Mouse (Mus musculus) retina, adult 2 months (tissue): Measurements from ENCODE around the gene Acot7.

Source experiments
- DNase-seq: peaks from one replicate; pipeline ENCODE4 v3.0.0-alpha.2; 2012; ENCODE audit warnings: low read depth, low spot score

The Acot7 gene

DNA sequence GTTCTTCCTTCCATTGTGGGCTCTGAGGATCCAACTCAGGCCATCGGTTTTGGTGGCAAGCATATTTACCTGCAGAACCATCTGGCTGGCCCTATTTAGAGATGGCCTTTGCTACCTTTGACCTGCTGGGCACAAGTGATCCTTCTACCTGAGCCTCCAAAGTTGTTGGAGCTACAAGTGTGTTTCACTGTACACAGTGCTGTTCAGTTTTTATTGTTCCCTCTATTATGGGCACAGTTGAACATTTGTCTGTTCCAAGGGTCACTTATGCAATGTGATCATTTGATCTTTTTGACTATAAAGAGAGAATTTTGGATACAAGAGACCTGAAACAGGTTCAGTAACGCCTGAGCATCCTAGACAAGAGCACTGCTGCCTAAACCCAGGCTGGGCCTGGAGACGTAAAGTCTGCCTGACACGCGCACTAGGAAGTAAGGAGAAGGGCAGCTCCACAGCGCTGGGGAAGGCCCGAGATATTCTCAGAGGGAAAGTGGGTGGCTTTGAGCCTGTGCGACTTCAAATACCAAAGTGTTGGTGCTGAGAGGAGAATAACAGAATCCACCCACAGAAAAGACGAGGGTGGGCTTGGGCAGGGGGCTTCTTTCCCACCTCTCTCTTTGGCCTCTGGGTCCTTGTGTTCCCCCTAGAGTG, 65.4 kb downstream of the Acot7 start:
- no peak for DNase-seq

DNA sequence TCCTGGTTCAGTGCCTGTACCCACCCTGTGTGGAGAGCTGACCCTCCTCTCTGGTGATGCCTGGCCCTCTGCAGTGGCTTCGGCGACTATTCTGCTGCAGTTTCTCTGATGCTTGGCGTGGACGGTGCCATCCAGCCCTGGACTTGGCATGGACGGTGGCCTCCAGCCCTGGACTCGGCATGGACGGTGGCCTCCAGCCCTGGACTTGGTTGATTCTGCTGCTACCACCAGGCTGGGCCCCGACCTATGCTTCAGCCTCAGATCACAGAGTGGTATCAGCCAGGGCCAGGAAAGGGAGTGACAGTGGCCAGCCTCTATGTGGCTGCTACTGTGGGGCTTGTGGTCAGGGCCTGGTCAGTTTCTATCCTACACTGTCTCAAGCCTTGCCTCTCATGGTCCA, 66.0 kb downstream of the Acot7 start:
- DNase-seq, result no peak

DNA sequence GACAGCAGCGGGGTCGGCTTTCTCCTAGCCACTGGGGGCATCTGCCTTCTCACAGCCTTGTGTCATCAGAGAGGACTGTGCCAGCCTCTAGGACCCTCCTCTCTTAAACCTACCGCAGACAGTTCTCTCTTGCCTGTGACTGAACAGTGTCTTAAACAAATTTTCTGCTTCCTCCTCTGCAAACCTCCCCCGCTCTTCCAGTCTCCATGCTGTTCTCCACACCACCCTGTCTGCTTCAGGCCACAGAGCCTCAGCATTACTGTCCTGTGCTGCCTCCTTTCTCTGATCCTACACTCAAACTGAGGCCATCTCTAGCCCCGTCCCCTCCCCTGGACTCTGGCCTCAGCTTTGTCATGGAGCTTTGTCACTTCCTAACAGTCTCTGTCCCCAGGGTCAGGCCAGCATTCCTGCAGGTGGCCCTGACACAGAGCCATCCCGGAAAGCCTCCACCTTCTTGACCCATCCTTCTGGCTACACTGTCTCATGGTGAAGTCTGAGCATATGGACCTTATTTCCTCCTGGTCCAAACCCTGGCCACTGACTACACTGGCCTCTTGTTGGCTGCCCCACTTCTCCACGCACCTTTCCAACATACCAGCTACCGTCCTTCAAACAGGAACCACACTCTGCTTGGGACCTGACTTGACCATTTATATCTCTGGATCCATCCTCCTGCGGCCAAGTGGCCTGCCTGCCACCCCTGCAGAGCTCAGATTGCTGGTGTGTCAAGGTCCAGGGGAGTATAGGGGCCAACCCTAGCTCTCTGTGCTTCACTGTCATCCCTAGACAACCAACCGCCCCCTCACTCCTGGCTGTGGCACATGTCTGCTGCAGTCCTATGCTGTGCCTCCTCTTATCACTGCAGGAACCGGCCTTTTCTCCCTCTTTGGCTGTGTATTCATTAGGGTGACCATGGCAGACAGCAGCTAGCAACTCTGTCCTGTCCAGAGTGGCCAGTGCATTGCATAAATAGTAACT, 66.9 kb downstream of the Acot7 start:
- DNase-seq, result no peak

DNA sequence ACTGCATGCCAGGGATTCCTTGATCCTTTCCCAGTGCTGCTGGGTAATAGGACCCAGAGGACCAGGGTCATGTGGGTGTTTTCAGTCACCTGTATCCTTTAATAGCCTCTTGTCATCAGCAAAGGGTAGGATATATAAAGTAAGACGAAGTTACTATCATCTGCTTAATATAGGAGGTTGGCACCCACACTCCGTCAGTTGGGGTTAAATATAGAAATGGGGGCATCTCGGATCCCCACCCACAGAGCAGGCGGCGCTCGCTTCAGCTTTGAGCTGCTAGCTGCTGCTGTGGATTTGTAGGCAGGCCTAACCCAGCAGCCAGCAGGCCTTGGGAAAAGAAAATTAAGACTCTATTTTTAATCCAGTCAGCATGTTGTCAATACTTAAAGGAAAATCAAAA, 68.1 kb downstream of the Acot7 start:
- peak; percentile 23 for DNase-seq

DNA sequence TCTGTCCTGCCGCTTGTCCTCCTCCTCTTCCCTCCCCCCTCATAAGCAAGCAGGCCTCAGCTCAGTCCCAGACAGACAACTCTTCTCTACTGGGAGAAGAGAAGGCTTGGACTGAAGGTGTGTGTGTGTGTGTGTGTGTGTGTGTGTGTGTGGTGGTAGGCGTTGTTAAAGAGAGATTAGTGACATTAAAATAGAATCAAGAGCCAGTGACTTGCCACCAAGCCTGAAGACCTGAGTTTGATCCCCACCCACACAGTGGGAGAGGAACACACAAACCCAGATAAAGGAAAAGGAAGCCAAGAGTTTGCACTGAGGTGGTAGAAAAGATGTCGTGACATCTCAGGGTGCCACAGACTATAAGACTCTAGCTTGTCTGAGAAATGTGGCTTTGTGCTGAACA, 69.3 kb downstream of the Acot7 start:
- no peak for DNase-seq

DNA sequence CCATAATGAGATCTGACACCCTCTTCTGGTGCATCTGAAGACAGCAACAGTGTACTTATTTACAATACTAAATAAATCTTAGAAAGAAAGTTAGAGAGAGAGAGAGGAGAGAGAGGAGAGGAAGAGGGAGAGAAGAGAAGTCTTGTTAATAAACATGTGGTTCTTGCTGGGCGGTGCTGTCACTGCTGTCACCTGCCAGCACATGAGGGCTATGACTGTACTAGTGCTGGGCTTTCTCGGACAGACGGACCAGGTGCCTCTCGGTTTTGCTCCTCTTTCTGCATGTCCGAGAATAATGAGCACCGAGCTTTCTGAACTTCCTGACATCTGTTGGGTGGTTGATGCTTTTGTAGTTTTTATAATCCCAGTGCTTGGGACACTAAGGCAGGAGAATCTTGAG, 72.7 kb downstream of the Acot7 start:
- DNase-seq, result no peak

DNA sequence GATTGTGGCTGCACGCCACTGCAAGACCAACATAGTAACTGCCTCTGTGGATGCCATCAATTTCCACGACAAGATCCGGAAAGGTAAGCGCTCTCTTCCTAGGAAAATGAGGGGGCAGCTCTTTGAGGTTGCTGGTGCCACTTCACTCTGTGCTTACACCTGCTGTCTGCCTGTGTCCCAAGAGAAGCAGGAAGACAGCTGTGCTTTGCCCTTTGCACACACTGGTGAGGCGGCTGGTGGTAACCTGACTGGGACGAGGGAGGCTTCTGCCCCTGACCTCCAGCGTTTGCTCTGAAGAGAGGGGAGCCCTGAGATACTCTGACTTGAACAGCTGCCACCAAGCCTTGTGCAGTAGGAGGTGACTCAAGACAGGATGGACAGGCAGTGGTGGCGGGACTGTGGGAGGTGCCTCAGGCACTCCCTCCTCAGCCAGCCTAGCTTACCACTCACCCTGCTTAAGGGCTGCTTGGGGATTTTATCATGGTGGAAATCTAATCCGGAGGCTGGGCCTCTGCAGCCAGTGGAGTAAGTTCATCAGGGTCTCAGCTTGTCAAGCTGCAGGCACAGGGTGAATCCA, 75.3 kb downstream of the Acot7 start:
- no peak for DNase-seq

DNA sequence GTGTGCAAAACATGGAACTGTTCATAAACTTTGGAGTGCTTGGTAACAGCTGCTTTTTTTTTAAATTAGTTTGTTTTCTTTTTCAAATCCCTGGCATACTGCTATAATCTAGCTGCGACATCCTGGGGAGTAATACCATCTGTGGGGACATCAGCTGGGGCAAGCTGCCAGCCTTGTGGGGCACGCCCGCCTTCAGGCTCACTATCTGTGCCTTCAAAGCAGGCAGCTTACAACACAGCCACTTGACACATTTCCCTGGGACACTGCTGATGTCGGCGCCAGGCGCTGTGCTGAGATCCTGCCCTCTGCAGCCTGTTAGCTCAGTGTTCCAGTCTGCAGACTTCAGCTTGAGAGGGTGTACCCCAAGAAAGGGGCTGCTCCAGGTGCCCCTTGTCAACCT, 79.1 kb downstream of the Acot7 start:
- no peak for DNase-seq

DNA sequence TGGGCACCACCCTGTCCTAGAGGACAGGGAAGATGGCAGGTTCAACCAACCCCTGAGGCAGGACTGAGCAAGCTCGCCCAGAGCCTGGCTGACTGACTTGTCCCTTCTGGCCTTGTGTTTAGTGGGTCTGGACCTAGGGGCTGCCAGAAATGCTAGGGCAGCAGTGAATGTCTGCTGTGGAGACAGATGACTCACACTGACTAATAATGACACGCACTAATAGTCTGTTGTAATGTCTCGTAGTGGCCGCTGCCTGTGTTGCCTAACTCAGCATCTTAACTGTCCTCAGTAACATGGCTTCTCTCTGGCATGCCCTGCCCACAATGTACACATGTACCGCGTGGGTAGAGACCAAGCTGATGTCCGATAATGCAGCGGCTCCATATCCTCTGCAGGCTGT, 82.5 kb downstream of the Acot7 start:
- DNase-seq, result no peak

DNA sequence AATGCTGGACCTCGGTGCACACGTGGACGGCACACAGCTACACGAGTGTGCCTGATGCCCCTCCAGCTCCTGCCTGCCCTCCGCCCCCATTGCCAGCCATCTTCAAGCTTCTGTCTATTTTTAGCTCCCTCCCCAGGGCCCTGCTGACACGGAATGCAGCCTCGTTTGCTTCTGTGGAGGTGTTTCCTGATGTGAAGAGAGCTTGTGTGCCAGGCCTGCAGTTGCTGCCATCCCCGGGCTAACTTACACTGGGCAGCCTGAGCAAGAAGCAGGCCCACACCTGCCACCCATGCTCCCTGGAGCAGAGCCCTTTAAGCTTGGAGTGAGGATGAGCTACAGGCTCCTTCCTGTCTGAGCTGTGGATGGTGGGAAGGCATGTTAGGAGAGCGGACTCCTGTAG, 84.3 kb downstream of the Acot7 start:
- DNase-seq, result no peak

DNA sequence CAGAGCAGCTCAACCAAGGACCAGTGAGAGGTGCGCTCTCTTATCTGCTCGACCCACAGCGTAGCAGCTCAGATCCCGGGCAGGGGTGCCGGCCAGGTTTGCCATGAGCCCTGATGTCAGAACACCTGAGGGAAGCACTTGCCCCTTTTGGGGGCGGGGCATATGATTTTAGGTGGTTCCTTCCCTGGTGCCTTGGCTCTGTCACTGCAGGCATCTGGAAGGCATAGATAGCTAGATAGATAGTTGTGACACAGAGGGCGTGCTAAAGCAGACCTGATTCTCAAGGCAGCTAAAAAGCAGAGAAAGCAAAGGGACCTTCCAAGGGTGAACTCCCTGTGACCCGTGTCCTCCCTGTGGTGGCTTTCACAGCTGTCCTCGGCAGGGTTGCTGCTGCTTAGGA, 85.2 kb downstream of the Acot7 start:
- DNase-seq, result no peak

DNA sequence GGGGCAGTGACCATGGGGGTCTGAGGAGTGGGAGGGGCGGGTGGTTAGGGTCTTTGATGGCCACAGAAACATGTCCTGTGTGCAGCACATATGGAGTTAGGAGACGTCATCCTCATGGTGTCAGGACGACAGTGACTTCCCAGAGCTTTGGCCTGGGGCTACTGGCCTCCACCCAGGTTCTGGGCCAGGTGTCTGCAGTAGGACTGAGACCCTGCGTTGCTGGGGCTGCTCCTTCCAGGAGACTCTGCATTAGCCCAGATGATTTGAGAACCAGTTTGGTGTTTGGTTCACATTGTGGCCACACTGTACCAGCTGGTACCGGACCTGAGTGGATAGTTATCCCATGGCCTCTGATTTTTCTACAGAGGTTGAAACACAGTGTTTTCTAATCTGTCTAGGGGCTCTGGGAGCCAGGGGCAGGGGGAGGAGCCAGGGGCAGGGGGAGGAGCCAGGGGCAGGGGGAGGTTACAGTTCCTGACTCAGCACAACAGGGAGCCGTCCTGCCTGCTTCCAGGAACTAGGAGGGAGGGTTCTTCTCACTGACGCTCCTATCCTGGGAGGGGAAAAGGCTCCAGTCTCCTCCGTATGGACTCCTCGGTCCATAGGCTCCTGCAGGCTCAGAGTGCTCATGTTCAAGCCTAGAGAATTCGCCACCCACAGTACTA, 85.7 kb downstream of the Acot7 start:
- no peak for DNase-seq

DNA sequence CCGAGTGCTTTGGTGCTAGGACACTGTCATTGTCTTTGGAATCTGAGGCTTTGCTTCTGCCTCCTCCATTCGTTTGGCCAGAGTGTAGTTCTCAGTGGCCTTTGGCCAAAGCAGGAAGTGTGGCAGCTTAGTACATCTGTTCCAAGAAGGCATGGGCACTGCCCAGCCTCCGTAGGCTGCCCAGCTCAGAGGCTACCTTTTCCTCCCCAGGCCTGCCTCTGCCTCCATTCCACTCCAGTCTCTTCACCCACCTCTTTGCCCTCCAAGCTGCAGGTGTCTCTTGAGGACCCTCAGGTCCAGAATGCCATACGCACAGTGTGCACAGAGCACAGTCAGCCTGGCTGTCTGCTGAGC, 86.2 kb downstream of the Acot7 start:
- DNase-seq, result no peak

DNA sequence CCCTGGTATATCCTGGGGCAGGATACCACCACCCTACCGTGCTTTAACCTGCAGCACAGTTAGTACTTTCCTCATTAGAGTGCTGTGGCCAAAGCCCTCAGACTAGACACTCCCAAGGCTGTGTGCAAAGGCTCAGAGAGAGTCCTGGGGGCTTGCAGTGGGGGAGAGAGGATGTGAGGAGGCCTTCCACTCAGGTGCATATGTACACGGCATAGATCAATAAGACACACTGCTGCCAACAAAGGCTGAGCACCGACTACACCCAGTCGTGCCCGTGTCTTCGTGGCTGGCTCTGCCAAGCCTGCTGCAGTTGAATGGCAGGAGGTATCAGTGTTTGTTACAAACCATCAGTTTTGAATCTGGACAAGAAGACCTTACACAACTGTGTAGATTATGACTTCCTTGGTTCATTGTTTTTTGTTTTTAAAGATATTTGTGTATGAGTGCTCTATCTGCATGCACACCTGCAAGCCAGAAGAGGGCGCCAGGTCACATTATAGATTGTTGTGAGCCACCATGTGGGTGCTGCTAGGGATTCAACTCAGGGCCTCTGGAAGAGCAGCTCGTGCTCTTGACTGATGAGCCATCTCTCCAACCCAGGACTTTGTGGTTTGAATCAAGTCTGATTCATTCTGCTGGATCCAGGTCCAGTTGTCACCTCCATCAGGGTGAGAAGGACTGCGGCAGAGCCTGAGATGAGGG, 87.1 kb downstream of the Acot7 start:
- DNase-seq, result no peak

DNA sequence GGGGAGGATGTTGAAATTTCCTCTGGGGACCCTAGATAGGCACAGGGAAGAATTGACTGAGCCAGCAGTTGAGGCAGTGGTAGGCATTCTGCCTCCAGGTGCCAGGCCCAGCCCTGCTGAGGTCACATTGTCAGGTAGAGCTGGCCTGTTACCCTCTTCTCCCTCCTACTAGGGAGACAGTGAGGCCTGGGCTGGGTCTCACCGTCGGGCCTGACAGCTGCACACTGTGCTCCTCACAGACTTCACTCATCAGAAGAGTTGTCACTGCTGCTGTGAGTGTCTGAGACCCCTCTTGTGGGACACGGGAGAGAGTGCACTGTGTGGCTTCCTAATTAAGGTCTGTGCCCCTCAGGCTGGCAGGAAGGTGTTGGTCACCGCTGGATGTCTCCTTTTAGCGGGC, 87.9 kb downstream of the Acot7 start:
- DNase-seq, result no peak

DNA sequence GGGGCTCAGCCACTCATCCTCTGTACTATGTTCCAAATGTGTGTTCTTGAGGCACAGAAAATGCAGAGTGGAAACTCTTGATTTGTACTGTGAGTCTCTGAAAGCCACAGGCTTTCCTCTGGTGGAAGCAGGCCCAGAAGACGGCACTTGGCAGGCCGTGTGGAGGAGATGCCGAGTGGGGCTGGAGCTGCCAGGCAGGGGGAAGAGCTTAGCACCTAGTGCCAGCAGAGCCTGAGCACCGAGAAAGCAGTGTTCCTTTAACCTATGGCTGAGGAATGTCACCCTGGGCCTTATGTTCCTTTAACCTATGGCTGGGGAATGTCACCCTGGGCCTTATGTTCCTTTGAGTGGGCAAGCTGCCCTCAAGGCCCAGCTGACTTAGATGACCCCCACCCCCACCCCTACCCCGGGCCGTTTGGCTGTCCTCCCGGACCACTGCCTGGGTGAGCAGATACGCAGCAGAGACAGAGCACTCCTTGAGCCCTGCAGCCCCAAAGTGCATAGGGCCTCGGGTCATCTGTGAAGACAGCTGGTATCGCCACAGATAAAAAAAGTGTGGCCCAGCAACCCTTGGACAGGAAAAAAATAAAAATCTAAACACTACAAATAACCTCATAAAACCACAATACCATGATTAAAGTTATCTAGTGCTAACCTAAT, 88.4 kb downstream of the Acot7 start:
- no peak for DNase-seq

DNA sequence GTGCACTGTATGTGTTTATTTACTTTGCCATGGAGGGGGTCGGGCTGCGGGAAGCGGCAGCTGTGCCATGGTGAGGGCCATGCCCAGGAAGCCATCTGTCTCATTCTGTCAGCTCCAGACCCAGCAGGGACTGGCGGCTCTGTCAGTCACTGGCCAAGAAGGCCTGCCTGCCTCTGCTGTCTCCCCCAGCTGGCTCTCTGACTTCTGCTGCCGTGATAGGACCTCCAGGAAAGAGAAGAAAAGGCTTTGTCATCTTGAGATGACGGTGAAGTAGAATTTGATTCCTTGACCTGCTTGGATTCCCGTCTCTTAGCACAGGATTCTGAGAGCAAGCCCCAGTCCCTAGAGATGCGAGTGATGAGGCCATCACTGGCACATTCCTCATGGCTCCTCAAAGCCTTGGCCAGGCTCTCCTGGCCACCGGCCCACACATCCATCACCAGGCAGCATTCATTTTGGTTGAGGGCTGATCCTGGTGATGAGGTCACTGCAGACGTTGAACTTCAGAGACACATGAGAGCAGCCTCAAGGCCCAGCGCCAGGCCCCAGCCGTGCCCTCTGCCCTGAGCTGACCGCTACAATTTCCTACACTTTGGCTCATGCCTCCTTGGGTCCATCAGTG, 89.9 kb downstream of the Acot7 start:
- DNase-seq, result no peak

DNA sequence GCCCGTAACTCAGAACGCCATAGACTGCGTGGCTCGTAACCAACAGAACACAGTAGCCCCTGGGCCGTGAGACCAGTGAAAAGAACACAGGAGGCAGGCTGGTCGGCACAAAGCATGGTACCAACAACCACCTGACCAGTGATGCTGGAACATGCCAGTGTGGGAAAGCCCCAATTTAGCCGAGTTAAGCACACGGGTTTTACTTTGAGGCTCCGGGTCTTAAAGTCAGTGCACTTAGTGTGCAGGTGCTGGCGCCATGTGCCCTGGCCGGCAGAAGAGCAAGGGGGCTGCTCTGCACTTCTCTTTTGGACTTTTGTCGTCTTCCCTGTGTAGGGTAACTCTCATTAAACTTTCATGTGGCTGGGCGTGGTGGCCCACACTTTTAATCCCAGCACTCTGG, 92.0 kb downstream of the Acot7 start:
- no peak for DNase-seq

DNA sequence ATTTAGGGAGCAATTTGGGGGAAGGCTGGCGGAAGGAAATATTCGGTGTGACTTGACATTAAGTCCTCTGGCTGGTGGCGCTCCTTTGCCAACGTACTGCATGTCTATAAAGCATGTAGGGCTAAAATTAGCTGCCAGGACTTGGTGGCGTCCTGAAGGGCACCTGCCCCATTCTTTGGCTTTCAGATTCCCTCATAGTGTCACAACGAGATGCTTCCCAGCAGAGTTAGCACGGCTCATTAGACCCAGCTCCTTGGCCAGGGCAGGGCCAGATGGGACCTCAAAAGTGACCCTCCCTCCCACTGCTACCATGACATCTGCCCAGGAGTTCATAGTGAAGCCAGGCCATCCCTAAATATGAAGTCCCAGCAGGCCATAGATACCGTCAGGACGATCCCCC, 92.7 kb downstream of the Acot7 start:
- DNase-seq, result no peak

DNA sequence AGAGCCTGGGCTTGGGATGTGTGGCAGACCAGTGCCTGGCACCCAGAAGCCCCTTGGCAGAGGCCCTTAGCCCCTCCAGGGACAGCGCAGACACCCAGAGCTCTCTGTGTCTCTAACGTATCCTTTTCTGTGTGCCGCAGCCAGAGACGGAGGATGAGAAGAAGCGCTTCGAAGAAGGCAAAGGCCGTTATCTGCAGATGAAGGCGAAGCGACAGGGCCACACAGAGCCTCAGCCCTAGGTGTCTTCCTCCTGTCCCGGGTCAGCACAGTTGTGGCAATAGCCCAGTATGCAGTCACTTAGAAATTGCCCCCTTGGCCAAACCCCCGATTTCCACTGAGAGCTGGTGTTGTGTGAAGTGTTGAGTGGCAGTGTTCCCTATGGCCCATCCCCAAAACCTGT, 93.4 kb downstream of the Acot7 start:
- DNase-seq, result no peak

DNA sequence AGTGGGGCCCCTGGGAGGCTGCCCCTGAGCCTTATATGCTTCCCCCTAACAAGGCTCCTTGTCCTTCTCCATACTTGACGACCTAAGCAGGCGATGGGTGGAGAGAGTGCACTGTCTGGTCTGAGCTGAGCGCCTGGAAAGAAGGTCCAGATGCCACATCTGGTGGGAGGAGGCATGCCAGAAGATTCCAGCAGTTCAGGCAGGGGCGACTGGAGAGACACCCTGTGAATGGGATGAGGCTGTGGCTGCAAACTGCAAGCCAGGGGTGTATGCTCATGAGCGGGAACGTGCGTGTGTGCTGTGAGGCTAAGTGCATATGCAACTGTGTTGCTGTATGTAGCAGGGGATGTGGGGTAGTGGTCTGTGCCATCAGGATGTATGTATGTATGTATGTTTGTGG, 94.1 kb downstream of the Acot7 start:
- DNase-seq, result no peak
